In the genomic region with DNA sequence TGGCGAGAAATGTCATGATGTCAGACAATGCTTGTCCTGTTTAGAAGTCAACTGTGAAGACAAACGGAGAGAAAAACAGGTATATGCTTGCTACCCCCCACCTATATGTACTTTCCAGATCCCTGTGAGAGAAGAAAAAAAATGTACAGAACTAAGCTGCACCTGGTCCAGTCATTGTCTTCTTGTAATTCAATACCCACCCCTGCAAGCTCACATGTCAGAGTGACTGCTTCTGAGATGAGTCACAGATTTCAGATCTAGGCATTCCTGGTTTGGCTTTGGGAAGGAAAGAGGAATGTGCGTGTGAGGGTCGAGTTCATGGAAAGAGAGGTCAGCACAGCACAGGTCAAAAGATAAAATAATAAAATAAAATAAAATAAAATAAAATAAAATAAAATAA, we compare ENCODE assay signal across 23 mouse cellular contexts.
"Had no signal": no experiment of that assay in that cellular context is flagged by ENCODE, and none has a peak within 500 bp of the region (broad histone marks: within the 10 kb centered on the region; RNA-seq: fewer than 3 reads in every experiment).

No protein-coding gene starts in this region.

- H3K4me1 ChIP-seq: kidney, embryonic 15.5 days; limb, embryonic 10.5 days; limb, embryonic 13.5 days; liver, embryonic 13.5 days; megakaryocyte, embryonic 14.5 days; midbrain, embryonic 12.5 days; midbrain, embryonic 15.5 days had no signal

- H3K36me3 ChIP-seq: kidney, embryonic 15.5 days; limb, embryonic 10.5 days; limb, embryonic 13.5 days; liver, embryonic 13.5 days; midbrain, embryonic 12.5 days; midbrain, embryonic 15.5 days had no signal

- ATAC-seq: midbrain, embryonic 15.5 days had no signal

- H3K4me3 ChIP-seq: kidney, embryonic 15.5 days; limb, embryonic 10.5 days; limb, embryonic 13.5 days; liver, embryonic 13.5 days; megakaryocyte, embryonic 14.5 days; midbrain, embryonic 12.5 days; midbrain, embryonic 15.5 days had no signal

- H3K27me3 ChIP-seq: kidney, embryonic 15.5 days; limb, embryonic 13.5 days; liver, embryonic 13.5 days; megakaryocyte, embryonic 14.5 days; midbrain, embryonic 12.5 days; midbrain, embryonic 15.5 days had no signal

- H3K4me2 ChIP-seq: kidney, embryonic 15.5 days; limb, embryonic 13.5 days; liver, embryonic 13.5 days; lung, embryonic 14.5 days; midbrain, embryonic 12.5 days; midbrain, embryonic 15.5 days had no signal

- H3K27ac ChIP-seq: kidney, embryonic 15.5 days; limb, embryonic 10.5 days; limb, embryonic 13.5 days; liver, embryonic 13.5 days; midbrain, embryonic 12.5 days; midbrain, embryonic 15.5 days; stomach, postnatal 0 days had no signal

- H3K9me3 ChIP-seq: kidney, embryonic 15.5 days; limb, embryonic 10.5 days; limb, embryonic 13.5 days; liver, embryonic 13.5 days; midbrain, embryonic 12.5 days; midbrain, embryonic 15.5 days had no signal

- H3K9ac ChIP-seq: kidney, embryonic 15.5 days; limb, embryonic 13.5 days; liver, embryonic 13.5 days; lung, embryonic 14.5 days; midbrain, embryonic 12.5 days; midbrain, embryonic 15.5 days had no signal

- DNase-seq: kidney, adult 11 months; kidney, adult 8-10 months; kidney, postnatal 10 days; kidney, postnatal 36 days; layer of hippocampus, adult 9-11 months; liver; liver, embryonic 13.5 days; lung, embryonic 14.5 days; lung, postnatal 10 days; lung, postnatal 36 days; right cerebral cortex, adult 18-20 months; right cerebral cortex, postnatal 14 days; right cerebral cortex, postnatal 4 days; thymus, adult 2 months; thymus, postnatal 14 days; thymus, postnatal 4 days had no signal
